Mouse (Mus musculus): Measurements from ENCODE around the gene Unc13d. TPM values are rescaled to one million over a fixed set of nuclear protein-coding genes. Genes with fewer than 3 reads are reported as not detected.

The Unc13d gene
- polyA plus RNA-seq, 1 experiment from 2014 or later, result 1.0 TPM

Other genes starting within 250 kb of the Unc13d start
- gene Myo15b, start 219.6 kb downstream of the Unc13d start, polyA plus RNA-seq (2015; fragmentation: Nextera tagmentation; extraction: Ambion mirVana), result 0.12 and 5.0 TPM in 2 replicates
- 2.2 and 8.1 TPM in 2 replicates for gene Smim5, start 178.0 kb downstream of the Unc13d start, polyA plus RNA-seq (2015; fragmentation: Nextera tagmentation; extraction: Ambion mirVana)
- 0.68 and 3.1 TPM in 2 replicates for gene Smim6, start 165.9 kb downstream of the Unc13d start, polyA plus RNA-seq (2015; fragmentation: Nextera tagmentation; extraction: Ambion mirVana)
- gene Sap30bp, start 144.7 kb downstream of the Unc13d start, polyA plus RNA-seq (2015; fragmentation: Nextera tagmentation; extraction: Ambion mirVana), result 39.0 and 40.5 TPM in 2 replicates
- gene Recql5, start 144.5 kb downstream of the Unc13d start, polyA plus RNA-seq (2015; fragmentation: Nextera tagmentation; extraction: Ambion mirVana), result 19.7 and 22.0 TPM in 2 replicates
- 2.0 and 4.9 TPM in 2 replicates for gene Itgb4, start 103.3 kb downstream of the Unc13d start, polyA plus RNA-seq (2015; fragmentation: Nextera tagmentation; extraction: Ambion mirVana)
- 65.9 and 98.5 TPM in 2 replicates for gene Galk1, start 65.2 kb downstream of the Unc13d start, polyA plus RNA-seq (2015; fragmentation: Nextera tagmentation; extraction: Ambion mirVana)
- gene H3f3b, start 50.0 kb downstream of the Unc13d start, polyA plus RNA-seq (2015; fragmentation: Nextera tagmentation; extraction: Ambion mirVana), result 1,496 and 1,502 TPM in 2 replicates
- gene Unk, start 47.6 kb downstream of the Unc13d start, polyA plus RNA-seq (2015; fragmentation: Nextera tagmentation; extraction: Ambion mirVana), result 31.6 and 33.5 TPM in 2 replicates
- 162 and 167 TPM in 2 replicates for gene Wbp2, start 9.0 kb upstream of the Unc13d start, polyA plus RNA-seq (2015; fragmentation: Nextera tagmentation; extraction: Ambion mirVana)
- gene Trim47, start 49.2 kb upstream of the Unc13d start, polyA plus RNA-seq (2015; fragmentation: Nextera tagmentation; extraction: Ambion mirVana), result 9.8 TPM in 2 replicates
- 3.4 and 4.1 TPM in 2 replicates for gene Trim65, start 53.2 kb upstream of the Unc13d start, polyA plus RNA-seq (2015; fragmentation: Nextera tagmentation; extraction: Ambion mirVana)
- 82.2 and 95.1 TPM in 2 replicates for gene Mrpl38, start 60.9 kb upstream of the Unc13d start, polyA plus RNA-seq (2015; fragmentation: Nextera tagmentation; extraction: Ambion mirVana)
- 44.2 and 48.5 TPM in 2 replicates for gene Fbf1, start 90.2 kb upstream of the Unc13d start, polyA plus RNA-seq (2015; fragmentation: Nextera tagmentation; extraction: Ambion mirVana)
- gene Ten1, start 120.9 kb upstream of the Unc13d start, polyA plus RNA-seq (2015; fragmentation: Nextera tagmentation; extraction: Ambion mirVana), result 90.4 and 93.5 TPM in 2 replicates
- 58.1 and 61.7 TPM in 2 replicates for gene Acox1, start 121.1 kb upstream of the Unc13d start, polyA plus RNA-seq (2015; fragmentation: Nextera tagmentation; extraction: Ambion mirVana)
- 1.00 and 1.9 TPM in 2 replicates for gene Evpl, start 160.1 kb upstream of the Unc13d start, polyA plus RNA-seq (2015; fragmentation: Nextera tagmentation; extraction: Ambion mirVana)
- 64.2 and 77.9 TPM in 2 replicates for gene Srp68, start 196.3 kb upstream of the Unc13d start, polyA plus RNA-seq (2015; fragmentation: Nextera tagmentation; extraction: Ambion mirVana)
- 0.47 and 0.52 TPM in 2 replicates for gene Galr2, start 203.0 kb upstream of the Unc13d start, polyA plus RNA-seq (2015; fragmentation: Nextera tagmentation; extraction: Ambion mirVana)
- gene Exoc7, start 229.3 kb upstream of the Unc13d start, polyA plus RNA-seq (2015; fragmentation: Nextera tagmentation; extraction: Ambion mirVana), result 113 and 114 TPM in 2 replicates